Mouse (Mus musculus) G1E (cell line): ENCODE measurements around the gene Slc4a4.

ENCODE experiments used
- CTCF ChIP-seq: IDR thresholded peaks from 2 replicates; pipeline ENCODE4 v1.5.1; 2012; ENCODE audit warnings: low read depth, low read length, inconsistent platforms, mixed read lengths
- GATA1 ChIP-seq: IDR thresholded peaks from 2 replicates; pipeline ENCODE4 v1.6.1; 2012; ENCODE audit warnings: borderline replicate concordance, low read length, inconsistent platforms, mixed read lengths

- TF ChIP-seq CTCF: no peak
- no peak for TF ChIP-seq GATA1
Observed at GRCm38 (mm10) chr5:89128210-89128609, 241.6 kb downstream of the Slc4a4 start.
